Mouse (Mus musculus) cerebellum, adult 8-10 months (tissue): Measurements from ENCODE around the gene Olfr1289.

Source experiments
- DNase-seq: peaks from one replicate; pipeline ENCODE4 v3.0.0; 2022

The Olfr1289 gene

DNA sequence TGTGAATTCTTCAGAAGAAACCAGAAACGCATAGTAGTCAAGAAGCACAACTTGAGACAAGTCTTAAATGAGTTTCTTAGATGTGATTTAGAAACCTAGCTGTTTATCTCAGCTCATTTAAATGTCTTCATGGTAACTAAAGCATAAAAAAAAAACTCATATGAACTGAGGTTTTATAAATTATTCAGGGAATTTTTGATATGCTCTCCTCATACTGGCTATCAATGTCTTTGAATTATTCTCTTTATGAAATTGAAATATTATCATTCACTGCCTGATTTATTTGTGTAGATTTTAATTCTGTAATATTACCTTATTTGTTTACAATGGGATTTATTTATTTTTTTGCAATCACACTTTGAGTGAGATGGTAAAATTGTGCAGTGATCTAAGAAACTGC, at the start of gene Olfr1289:
TSS of gene Olfr1289 (plus strand) at position 301 of the 400 bp plus-strand sequence.
- no peak for DNase-seq

DNA sequence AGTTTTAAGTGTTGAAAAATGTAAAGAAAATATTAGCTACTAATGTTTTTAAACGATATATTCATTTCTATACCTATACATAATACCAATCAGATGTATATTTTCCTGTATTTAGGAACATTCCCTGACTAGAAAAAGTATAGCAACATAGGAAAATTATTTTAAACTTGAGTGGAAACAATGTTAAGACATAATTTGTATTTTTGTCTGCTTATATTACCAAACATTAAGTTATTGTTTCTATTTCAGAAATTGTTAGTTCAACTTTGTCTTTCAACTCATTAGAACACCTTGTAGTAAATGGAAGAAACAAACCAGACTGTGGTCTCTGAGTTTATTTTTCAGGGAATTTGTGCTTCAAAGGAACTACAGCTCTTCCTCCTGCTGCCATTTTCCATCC, 31.8 kb upstream of the Olfr1289 start, which contains the start of gene Olfr1287:
TSS of gene Olfr1287 (plus strand) at position 301 of the 400 bp plus-strand sequence.
- no peak for DNase-seq

- no peak for DNase-seq
Measured at GRCm38 (mm10) chr2:111473801-111474200, 6.8 kb upstream of the Olfr1289 start, which contains the start of gene Olfr1288. Gene Olfr1288 (plus strand): TSS chr2:111474101.

DNA sequence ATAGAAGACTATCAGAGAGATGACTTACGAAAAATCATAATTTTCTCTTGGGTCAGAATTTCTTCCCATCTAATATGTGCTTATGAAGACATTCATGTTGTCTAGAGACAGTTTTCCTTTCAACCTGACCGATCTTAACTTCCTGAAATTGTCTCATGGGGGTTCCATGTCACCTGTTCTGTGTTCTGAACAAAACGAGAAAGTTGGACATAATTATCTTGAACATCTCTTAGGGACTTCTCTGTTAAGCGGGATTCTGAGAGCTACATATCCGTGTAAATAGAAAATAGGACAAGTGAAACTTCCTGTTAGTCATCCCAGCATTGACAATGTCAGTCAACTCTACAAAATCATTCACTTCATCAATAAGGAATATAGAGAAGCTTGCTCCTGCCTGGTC, 13.1 kb downstream of the Olfr1289 start, which contains the start of gene Olfr1290:
TSS of gene Olfr1290 (minus strand) at position 101 of the 400 bp plus-strand sequence.
- DNase-seq, result no peak

GRCm38 (mm10) chr2:111496880-111497279, 16.3 kb downstream of the Olfr1289 start, which contains the start of gene Olfr1291-ps1:
Gene Olfr1291-ps1 (plus strand): TSS chr2:111497180.
- DNase-seq, result no peak

GRCm38 (mm10) chr2:111517451-111517850, 36.8 kb downstream of the Olfr1289 start:
- no peak for DNase-seq

DNA sequence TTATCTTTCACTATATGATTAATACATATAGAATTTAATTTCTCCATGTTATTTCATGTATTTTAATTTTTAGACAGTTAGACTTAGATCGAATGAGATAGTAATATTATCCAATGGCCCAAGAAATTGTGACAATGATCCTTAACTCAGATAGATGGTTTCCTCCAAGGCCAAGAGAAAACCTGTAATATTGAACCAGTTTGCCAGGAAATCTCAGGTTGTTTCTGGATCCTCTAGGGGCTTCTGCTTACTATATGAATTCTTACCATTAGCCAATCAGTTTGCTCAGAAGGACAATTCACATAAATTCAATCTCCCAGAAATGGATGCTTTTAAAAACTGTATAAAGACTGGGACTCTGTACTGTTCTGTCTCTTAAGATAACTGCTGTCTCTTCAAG, 44.3 kb downstream of the Olfr1289 start, which contains the start of gene Olfr1293-ps:
TSS of gene Olfr1293-ps (plus strand) at position 301 of the 400 bp plus-strand sequence.
- no peak for DNase-seq
